Mouse (Mus musculus) forebrain, embryonic 12.5 days (tissue): Measurements from ENCODE around the gene Rps11. TPM values are rescaled to one million over a fixed set of nuclear protein-coding genes. Genes with fewer than 3 reads are reported as not detected.
"Not testable (repeated sequence)": the region's sequence is repeated elsewhere in the genome, so short reads cannot be mapped to it uniquely, and the experiment has no call there.

Experiments
- ATAC-seq: fragments of 200-750 bp; cut with Nextera tagmentation; 2 replicates; pipeline ENCODE4 v1.8.0; 2017; ENCODE audit warnings: moderate TSS enrichment; ENCODE audit not compliant: low FRiP score
- H3K27ac ChIP-seq: fragments of 300-500 bp; sonication (generic); 2 replicates; pipeline ENCODE4 v1.5.1; 2016; ENCODE audit warnings: mild to moderate bottlenecking
- H3K27me3 ChIP-seq: fragments of 300-500 bp; sonication (generic); 2 replicates; pipeline ENCODE4 v1.6.1; 2016; ENCODE audit warnings: mild to moderate bottlenecking
- H3K36me3 ChIP-seq: fragments of 300-500 bp; sonication (generic); replicated peaks from 2 replicates; pipeline ENCODE4 v1.6.1; 2016; ENCODE audit warnings: mild to moderate bottlenecking
- H3K4me1 ChIP-seq: fragments of 300-500 bp; sonication (generic); 2 replicates; pipeline ENCODE4 v1.6.1; 2016
- H3K4me2 ChIP-seq: fragments of 300-500 bp; sonication (generic); 2 replicates; pipeline ENCODE4 v1.6.1; 2016; ENCODE audit warnings: mild to moderate bottlenecking, moderate library complexity
- H3K4me3 ChIP-seq: fragments of 300-500 bp; sonication (generic); replicated peaks from 2 replicates; pipeline ENCODE4 v1.5.1; 2016; ENCODE audit warnings: mild to moderate bottlenecking
- H3K9ac ChIP-seq: fragments of 300-500 bp; sonication (generic); 2 replicates; pipeline ENCODE4 v1.6.1; 2016; ENCODE audit warnings: mild to moderate bottlenecking
- H3K9me3 ChIP-seq: fragments of 300-500 bp; sonication (generic); 2 replicates; pipeline ENCODE4 v1.6.1; 2016
- WGBS: fragments of 180-500 bp; shearing (Covaris S2); methylation state at CpG from one replicate; pipeline ENCODE4 v1.1.7; 2016; 5-methylcytosine and 5-hydroxymethylcytosine counted together
- polyA plus RNA-seq: library from polyadenylated mRNA; unstranded; fragments of >200 nt; fragmentation: Nextera tagmentation; extraction: Ambion mirVana; gene quantifications from 2 replicates; pipeline ENCODE4 v1.2.1, GENCODE M21; 2016

Rps11 gene
- polyA plus RNA-seq = 1,226 and 1,285 TPM in 2 replicates

DNA sequence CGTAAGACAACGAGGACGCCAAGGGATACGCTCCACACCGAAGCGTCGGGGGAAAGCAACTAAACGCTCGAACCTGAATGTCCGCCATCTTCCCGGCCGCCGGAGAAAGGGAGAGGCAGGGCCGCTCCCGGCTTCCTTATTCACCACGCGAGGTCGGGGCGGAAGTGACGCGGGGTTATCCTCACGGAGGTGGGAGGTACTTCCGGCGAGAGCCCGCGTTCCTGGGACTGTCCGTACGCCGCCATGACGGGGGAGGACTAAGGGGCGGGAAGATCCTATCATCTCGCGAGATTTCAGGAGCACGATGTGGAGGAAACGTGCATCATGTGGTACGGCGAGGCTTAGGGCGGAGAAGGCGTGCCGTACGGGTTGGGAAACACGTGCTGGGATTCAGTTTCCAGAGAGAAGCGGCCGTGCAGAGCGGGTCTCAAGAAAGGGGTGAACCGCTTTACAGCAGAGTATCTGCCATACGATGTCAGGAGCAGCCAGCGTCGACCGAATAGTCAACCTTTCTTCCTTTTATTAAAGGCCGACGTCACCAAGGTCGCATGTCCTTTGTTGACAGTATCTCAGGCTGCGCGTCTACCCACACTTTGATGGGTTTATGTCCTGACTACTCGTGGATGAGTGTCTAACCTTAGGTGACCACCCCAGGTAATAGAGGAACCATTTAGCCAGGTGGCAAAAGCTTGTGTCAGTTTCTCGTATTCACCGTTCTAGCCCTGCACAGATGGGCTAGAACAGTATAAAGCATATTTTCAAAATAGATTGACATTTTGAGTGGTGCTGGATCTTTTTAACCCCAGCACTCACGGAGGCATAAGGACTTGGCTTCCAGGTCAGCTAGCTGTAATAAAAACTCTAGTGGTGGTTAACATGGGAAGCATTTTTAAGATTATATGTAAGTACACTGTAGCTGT, at the start of gene Rps11:
TSS of gene Rps11 (minus strand) at position 216 of the 920 bp plus-strand sequence.
- under 1% methylated on average over 59 of the region's 59 CpGs for WGBS
- peak within 1 kb of the TSS; percentile 97 for H3K9ac ChIP-seq
- H3K4me2 ChIP-seq = peak within 1 kb of the TSS; percentile 94
- H3K4me3 ChIP-seq = peak within 1 kb of the TSS; percentile 95
- peaks cover 68% of the 10 kb centered on the region for H3K36me3 ChIP-seq
- ATAC-seq = peak; percentile 86
- no peaks in the 10 kb centered on the region for H3K27me3 ChIP-seq
- H3K4me1 ChIP-seq = peaks cover 50% of the 10 kb centered on the region
- no peaks in the 10 kb centered on the region for H3K9me3 ChIP-seq
- H3K27ac ChIP-seq = peak within 1 kb of the TSS; percentile 86

DNA sequence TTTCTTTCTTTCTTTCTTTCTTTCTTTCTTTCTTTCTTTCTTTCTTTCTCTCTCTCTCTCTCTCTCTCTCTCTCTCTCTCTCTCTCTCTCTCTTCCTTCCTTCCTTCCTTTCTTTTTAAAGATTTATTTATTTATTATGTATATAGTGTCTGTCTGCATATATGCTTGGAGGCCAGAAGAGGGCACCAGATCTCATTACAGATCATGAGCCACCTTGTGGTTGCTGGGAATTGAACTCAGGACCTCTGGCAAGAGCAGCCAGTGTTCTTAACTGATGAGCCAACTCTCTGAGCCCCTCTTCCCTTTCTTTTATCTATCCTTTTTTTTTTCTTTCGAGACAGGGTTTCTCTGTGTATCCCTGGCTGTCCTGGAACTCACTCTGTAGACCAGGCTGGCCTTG, 49.5 kb upstream of the Rps11 start:
- not testable (repeated sequence) for H3K9ac ChIP-seq, H3K36me3 ChIP-seq, H3K9me3 ChIP-seq, H3K4me3 ChIP-seq, H3K4me2 ChIP-seq, ATAC-seq, H3K27ac ChIP-seq
- WGBS = 74% methylated on average over 1 of the region's 1 CpGs
- Histone ChIP-seq H3K27me3 (peaks cover 95% of the 10 kb centered on the region), H3K4me1 (peaks cover 16% of the 10 kb centered on the region)

DNA sequence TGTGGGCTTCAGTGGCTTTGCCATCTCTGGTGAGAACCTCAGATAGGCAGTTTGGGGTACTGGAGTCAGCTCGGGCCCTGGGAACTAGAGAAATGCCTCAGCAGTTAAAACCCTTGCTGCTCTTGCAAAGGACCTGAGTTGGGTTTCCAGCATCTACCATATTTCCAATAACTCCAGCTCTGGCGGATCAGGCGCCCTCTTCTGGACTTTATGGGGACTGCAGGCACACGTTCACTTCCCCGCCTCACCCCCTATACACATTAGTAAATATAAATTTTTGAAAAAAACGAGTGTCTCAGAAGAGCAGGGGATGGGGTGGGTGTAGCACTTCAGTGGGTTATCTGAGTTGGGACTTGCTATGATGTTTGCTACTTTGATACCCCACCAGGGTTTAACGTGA, 48.7 kb upstream of the Rps11 start:
- Histone ChIP-seq H3K27ac (no peak overlapping the region), H3K36me3 (no peaks in the 10 kb centered on the region), H3K4me2 (no peak overlapping the region), H3K27me3 (peaks cover 95% of the 10 kb centered on the region), H3K4me3 (no peak overlapping the region), H3K4me1 (peaks cover 24% of the 10 kb centered on the region), H3K9me3 (peaks cover 8% of the 10 kb centered on the region), H3K9ac (no peak overlapping the region)
- ATAC-seq = no peak
- WGBS = 60% methylated on average over 7 of the region's 7 CpGs

DNA sequence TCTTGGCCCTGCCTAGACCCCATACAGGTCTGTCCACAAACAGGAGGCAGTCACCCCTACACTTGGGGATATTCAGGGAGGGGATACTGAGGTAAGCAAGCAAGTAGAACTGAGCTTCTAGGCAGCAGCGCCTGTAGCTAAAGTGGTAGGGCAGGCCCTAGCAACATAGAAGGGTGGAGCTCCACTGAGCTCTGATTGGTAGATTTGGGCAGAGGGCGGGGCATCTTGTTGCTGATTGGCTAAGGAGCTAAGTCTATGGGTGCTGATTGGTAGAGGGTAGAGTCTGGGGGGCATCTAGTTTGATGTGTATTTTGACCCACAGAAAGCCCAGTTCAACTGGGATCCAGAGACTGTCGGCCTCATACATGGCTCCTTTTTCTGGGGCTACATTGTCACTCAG, 45.3 kb upstream of the Rps11 start:
- H3K27ac ChIP-seq = no peak overlapping the region
- no peaks in the 10 kb centered on the region for H3K36me3 ChIP-seq
- H3K9me3 ChIP-seq = peaks cover 8% of the 10 kb centered on the region
- peaks cover 95% of the 10 kb centered on the region for H3K27me3 ChIP-seq
- no peak for ATAC-seq
- H3K9ac ChIP-seq = no peak overlapping the region
- WGBS = 91% methylated on average over 3 of the region's 3 CpGs
- no peak overlapping the region for H3K4me2 ChIP-seq
- H3K4me3 ChIP-seq = no peak overlapping the region
- peaks cover 14% of the 10 kb centered on the region; the same call in 1 of the 2 replicates for H3K4me1 ChIP-seq

DNA sequence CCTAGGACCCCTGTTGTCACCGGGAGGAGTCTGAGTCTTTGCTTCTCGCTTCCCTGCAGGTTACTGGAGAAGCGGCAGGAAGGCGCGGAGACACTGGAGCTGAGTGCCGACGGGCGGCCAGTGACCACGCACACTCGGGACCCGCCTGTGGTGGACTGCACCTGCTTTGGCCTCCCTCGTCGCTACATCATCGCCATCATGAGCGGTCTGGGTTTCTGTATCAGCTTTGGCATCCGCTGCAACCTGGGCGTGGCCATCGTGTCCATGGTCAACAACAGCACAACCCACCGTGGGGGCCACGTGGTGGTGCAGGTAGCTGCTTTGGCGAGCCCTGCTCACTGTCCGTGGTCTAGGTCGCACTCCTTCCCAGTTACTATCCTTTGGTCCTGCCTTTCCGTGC, 44.4 kb upstream of the Rps11 start:
- Histone ChIP-seq H3K4me1 (peaks cover 19% of the 10 kb centered on the region), H3K27me3 (peaks cover 95% of the 10 kb centered on the region), H3K27ac (no peak overlapping the region), H3K4me3 (peak overlapping the region; percentile 4; the same call in 1 of the 2 replicates), H3K36me3 (no peaks in the 10 kb centered on the region), H3K9me3 (peaks cover 8% of the 10 kb centered on the region), H3K9ac (no peak overlapping the region), H3K4me2 (peak overlapping the region; percentile 27)
- no peak for ATAC-seq
- 3% methylated on average over 24 of the region's 24 CpGs for WGBS

DNA sequence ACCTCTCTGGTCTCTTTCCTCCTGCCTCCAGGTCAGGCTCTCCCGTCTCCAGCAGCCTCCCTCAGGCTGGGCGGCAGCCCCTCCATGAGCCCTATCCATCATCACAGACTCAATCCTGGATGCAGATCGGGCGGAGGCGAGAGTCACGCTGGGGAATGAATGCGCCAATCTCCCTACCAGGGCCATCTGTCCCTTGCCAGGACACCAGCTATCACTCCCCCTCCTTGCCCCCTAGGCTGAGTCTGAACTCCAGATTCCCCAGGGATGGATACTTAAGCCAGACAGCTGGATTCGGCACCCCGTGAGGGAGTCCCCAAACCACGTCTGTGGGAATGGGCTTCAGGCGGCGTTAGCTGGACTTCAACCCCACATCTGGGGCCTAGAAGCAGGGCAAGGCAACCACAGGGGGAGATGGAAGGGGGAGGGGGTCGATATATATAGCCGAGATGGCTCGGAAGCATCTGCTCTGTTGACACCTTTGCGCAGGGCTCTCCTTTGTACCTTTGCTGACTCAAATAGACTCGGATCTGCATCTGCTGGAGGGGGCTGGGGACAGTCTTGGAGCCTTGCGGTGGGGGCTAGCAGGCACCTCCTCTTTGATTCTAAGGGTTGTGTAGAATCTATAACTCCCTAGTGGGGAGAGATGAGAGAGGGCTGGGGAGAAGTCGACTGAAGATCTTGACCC, 43.7 kb upstream of the Rps11 start:
- WGBS = 3% methylated on average over 19 of the region's 19 CpGs
- Histone ChIP-seq H3K9ac (no peak overlapping the region), H3K9me3 (peaks cover 8% of the 10 kb centered on the region), H3K4me2 (peak overlapping the region; percentile 27), H3K36me3 (no peaks in the 10 kb centered on the region), H3K4me3 (peak overlapping the region; percentile 7; the same call in 1 of the 2 replicates), H3K4me1 (peaks cover 21% of the 10 kb centered on the region), H3K27ac (0 out of 2 replicates have a peak overlapping the region, but pooled peaks have one; percentile 42), H3K27me3 (peaks cover 98% of the 10 kb centered on the region)
- ATAC-seq = no peak

DNA sequence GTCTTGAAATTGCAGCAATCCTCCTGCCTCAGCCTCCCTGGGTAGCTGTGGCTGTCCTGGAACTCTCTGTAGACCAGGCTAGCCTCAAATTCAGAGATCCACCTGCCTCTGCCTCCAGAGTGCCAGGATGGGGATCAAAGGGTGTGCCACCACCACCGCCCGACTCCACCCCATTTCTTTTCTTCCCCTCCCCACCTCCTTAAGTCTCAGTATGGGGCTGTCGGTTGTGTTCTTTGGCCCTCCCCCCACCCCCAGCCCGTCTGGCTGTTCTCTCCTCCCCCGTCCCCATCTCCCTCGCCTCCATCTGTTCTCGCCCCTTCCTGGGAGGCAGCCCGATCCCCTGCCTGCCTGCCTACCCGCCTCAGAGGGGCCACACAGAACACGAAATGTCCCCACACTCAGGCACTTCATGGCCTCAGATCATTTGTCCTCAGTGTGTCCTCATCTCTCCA, 42.7 kb upstream of the Rps11 start:
- Histone ChIP-seq H3K27ac (peak overlapping the region; percentile 50; the same call in 1 of the 2 replicates), H3K4me2 (no peak overlapping the region)
- ATAC-seq = no peak

DNA sequence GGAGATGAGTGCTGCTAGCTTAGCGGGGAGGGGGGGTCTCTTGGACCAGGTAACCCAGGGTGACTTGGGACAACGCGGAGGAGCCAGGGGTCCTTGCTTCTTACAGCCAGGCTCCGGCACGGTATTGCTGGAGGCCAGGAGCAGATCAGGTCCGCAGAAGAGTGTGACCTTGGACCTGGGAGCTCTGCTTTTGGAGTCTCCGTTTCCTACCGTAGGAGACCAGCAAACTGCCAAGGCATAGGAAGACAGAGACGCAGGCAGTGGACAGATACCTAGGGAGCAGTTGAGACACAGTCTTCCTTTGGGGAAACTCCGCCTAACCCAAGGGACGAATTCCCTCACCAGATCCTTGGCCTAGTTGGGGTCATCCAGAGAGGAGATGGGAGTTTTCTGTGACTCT, 41.5 kb upstream of the Rps11 start:
- peak overlapping the region; percentile 11; the same call in 1 of the 2 replicates for H3K4me2 ChIP-seq
- peaks cover 32% of the 10 kb centered on the region for H3K4me1 ChIP-seq
- H3K27me3 ChIP-seq = peaks cover 83% of the 10 kb centered on the region
- H3K9me3 ChIP-seq = peaks cover 8% of the 10 kb centered on the region
- no peaks in the 10 kb centered on the region for H3K36me3 ChIP-seq
- H3K9ac ChIP-seq = no peak overlapping the region
- no peak for ATAC-seq
- 48% methylated on average over 11 of the region's 11 CpGs for WGBS
- no peak overlapping the region for H3K27ac ChIP-seq
- H3K4me3 ChIP-seq = peak overlapping the region; percentile 45; the same call in 1 of the 2 replicates

More for the DNA sequence above, 42.7 kb upstream of the Rps11 start:
- Histone ChIP-seq H3K4me3 (no peak overlapping the region), H3K27me3 (peaks cover 95% of the 10 kb centered on the region), H3K36me3 (no peaks in the 10 kb centered on the region), H3K9me3 (peaks cover 8% of the 10 kb centered on the region), H3K4me1 (peaks cover 29% of the 10 kb centered on the region), H3K9ac (no peak overlapping the region)
- WGBS = 27% methylated on average over 10 of the region's 10 CpGs

DNA sequence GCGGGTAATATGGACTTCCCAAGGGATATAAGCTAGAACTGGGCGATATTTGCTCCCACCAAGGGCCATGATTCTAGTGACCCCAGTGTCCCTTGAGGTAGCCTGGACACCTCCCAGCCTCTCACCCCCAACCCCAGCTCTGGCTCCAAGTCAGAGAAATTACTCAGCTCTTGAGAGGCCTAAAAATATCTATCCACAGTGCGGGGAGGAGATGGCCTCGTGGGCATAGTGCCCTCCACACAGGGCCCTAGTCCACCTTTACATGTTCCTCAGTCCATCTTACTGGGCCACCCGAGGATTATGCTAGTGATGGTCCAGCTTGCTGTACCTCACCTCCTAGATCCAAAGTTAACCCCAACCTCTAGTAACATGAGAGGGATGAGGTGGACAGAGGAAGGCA, 40.6 kb upstream of the Rps11 start:
- Histone ChIP-seq H3K9me3 (peaks cover 6% of the 10 kb centered on the region), H3K4me1 (peaks cover 32% of the 10 kb centered on the region), H3K4me2 (peak overlapping the region; percentile 69; the same call in 1 of the 2 replicates), H3K36me3 (peaks cover 8% of the 10 kb centered on the region), H3K9ac (no peak overlapping the region), H3K27ac (no peak overlapping the region), H3K4me3 (peak overlapping the region; percentile 45), H3K27me3 (peaks cover 75% of the 10 kb centered on the region)
- ATAC-seq = no peak
- 66% methylated on average over 5 of the region's 5 CpGs for WGBS

DNA sequence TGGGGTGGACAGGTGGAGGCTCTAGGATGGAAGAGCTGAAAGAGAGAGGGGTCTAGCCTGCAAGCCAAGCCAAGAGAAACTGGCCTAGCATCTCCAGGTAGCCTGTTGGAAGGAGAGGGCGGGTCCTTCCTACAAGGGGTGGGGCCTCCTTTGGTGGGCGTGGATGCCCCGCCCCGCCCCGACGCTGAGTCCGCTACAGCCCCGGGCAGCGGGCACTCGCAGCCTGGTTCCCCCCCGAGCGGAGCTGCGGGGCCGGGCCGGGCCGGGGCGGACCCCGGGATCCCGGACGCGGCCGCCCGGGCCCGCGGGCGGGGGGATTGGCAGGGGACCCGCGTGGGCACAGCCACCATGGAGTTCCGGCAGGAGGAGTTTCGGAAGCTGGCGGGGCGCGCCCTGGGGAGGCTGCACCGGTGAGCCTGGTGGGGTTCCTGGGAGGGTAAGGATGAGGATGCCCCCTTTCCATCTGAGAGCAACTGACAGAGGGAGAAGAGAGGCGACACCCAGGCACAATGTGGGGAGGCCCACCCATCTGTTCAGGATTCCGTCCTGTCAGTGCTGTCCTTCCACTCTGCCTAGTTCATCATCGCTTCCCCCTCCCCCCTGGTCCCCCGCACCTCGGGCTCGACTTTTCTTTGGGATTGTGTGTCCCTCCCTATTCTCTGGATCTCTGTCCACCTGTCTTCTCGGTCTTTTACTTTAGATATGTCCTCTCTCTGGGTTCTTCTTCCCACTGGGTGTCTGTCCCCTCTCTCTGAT, 39.7 kb upstream of the Rps11 start, which contains the start of gene Slc17a7:
TSS of gene Slc17a7 (plus strand) at position 215 of the 756 bp plus-strand sequence.
- peak within 1 kb of the TSS; percentile 45 for H3K4me3 ChIP-seq

DNA sequence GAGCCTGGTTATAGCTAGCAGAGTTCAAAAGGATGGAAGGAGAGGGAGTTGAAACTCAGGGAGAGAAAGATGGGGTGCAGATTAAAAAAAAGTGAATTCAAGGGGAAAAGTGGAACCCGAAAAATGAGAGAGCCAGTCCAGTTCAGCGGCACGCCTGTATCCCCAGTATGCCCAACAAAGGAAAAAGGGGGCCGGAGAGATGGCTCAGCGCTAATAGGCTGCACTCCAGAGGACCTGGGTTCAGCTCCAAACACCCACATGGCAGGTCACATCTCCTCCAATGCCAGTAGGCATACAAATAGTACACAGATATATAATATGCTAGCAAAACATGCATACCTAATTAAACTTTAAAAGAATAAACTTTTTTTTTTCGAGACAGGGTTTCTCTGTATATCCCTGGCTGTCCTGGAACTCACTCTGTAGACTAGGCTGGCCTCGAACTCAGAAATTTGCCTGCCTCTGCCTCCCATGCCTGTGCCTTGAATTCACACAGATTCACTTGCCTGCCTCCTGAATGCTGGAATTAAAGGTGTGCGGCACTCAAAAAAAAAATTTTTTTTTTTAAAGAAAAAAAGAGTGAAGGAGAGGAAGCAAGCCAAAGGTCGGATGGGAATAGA, 38.9 kb upstream of the Rps11 start:
- peaks cover 58% of the 10 kb centered on the region for H3K27me3 ChIP-seq
- no peak overlapping the region for H3K9ac ChIP-seq
- ATAC-seq = no peak
- peak overlapping the region; percentile 45; the same call in 1 of the 2 replicates for H3K4me3 ChIP-seq
- 73% methylated on average over 9 of the region's 9 CpGs for WGBS
- H3K4me2 ChIP-seq = no peak overlapping the region
- peaks cover 25% of the 10 kb centered on the region for H3K4me1 ChIP-seq
- no peak overlapping the region for H3K27ac ChIP-seq
- no peaks in the 10 kb centered on the region for H3K9me3 ChIP-seq
- peaks cover 25% of the 10 kb centered on the region for H3K36me3 ChIP-seq

More for the DNA sequence above, 39.7 kb upstream of the Rps11 start, which contains the start of gene Slc17a7:
- H3K4me1 ChIP-seq = peaks cover 32% of the 10 kb centered on the region
- WGBS = 1% methylated on average over 32 of the region's 41 CpGs
- H3K27me3 ChIP-seq = peaks cover 66% of the 10 kb centered on the region
- peaks cover 17% of the 10 kb centered on the region for H3K36me3 ChIP-seq
- no peak within 1 kb of the TSS for H3K27ac ChIP-seq
- H3K4me2 ChIP-seq = peak within 1 kb of the TSS; percentile 69
- H3K9ac ChIP-seq = peak within 1 kb of the TSS; percentile 57
- 0 out of 2 replicates have a peak, but pooled peaks have one; percentile 13 for ATAC-seq
- no peaks in the 10 kb centered on the region for H3K9me3 ChIP-seq
